Mouse (Mus musculus) adrenal gland, adult 2 months (tissue): ENCODE data around the gene Nrn1. TPM values are rescaled to one million over a fixed set of nuclear protein-coding genes. Genes with fewer than 3 reads are reported as not detected.

Experiments
- DNase-seq: peaks from one replicate; pipeline ENCODE4 v3.0.0; 2021
- long read RNA-seq: library from polyadenylated mRNA; stranded (forward); transcript quantifications from one replicate; pipeline ENCODE4 v2.0.0, GENCODE M21; 2021
- polyA plus RNA-seq: library from polyadenylated mRNA; depleted of rRNA; stranded (reverse); fragments of >200 nt; gene quantifications from 2 replicates; pipeline ENCODE4 v1.2.3, GENCODE M21; 2012; rRNA removed
- total RNA-seq, 2 experiments: library from RNA; stranded (reverse); gene quantifications; 2 replicates each; pipeline ENCODE4 v1.2.3; 2021

Gene Nrn1
- 1 to 10 TPM; 4.1 to 4.7 TPM for total RNA-seq
- 1.7 TPM in 2 replicates for polyA plus RNA-seq
- long read RNA-seq = 0 reads

GRCm38 (mm10) chr13:36734731-36735571, at the start of gene Nrn1:
TSS of gene Nrn1 (minus strand) at chr13:36735131.
- peak; percentile 29 for DNase-seq

- no peak for DNase-seq
Measured at GRCm38 (mm10) chr13:36779626-36780025, 44.7 kb upstream of the Nrn1 start.

GRCm38 (mm10) chr13:36766801-36767200, 31.9 kb upstream of the Nrn1 start:
- no peak for DNase-seq

GRCm38 (mm10) chr13:36751861-36752260, 16.9 kb upstream of the Nrn1 start:
- DNase-seq = no peak

GRCm38 (mm10) chr13:36750056-36750455, 15.1 kb upstream of the Nrn1 start:
- DNase-seq = no peak

- no peak for DNase-seq
Measured at GRCm38 (mm10) chr13:36736619-36736996, 1.7 kb upstream of the Nrn1 start.

- peak; percentile 49 for DNase-seq
Measured at GRCm38 (mm10) chr13:36735901-36736618, 1.1 kb upstream of the Nrn1 start.

- no peak for DNase-seq
Measured at GRCm38 (mm10) chr13:36733989-36734690, 791 bp downstream of the Nrn1 start.

- DNase-seq = no peak
Measured at GRCm38 (mm10) chr13:36733566-36733965, 1.4 kb downstream of the Nrn1 start.

GRCm38 (mm10) chr13:36732891-36733490, 1.9 kb downstream of the Nrn1 start:
- no peak for DNase-seq

- peak; percentile 20 for DNase-seq
Measured at GRCm38 (mm10) chr13:36731931-36732461, 2.9 kb downstream of the Nrn1 start.

GRCm38 (mm10) chr13:36731016-36731930, 3.7 kb downstream of the Nrn1 start:
- peak; percentile 37 for DNase-seq

- DNase-seq = no peak
Measured at GRCm38 (mm10) chr13:36730341-36730761, 4.6 kb downstream of the Nrn1 start.

GRCm38 (mm10) chr13:36729731-36730340, 5.1 kb downstream of the Nrn1 start:
- DNase-seq = no peak

- DNase-seq = no peak
Measured at GRCm38 (mm10) chr13:36728509-36728908, 6.4 kb downstream of the Nrn1 start.

GRCm38 (mm10) chr13:36727779-36728470, 7.0 kb downstream of the Nrn1 start:
- DNase-seq = no peak

GRCm38 (mm10) chr13:36726951-36727778, 7.8 kb downstream of the Nrn1 start:
- no peak for DNase-seq

- no peak for DNase-seq
Measured at GRCm38 (mm10) chr13:36726551-36726950, 8.4 kb downstream of the Nrn1 start.

- no peak for DNase-seq
Measured at GRCm38 (mm10) chr13:36725881-36726280, 9.1 kb downstream of the Nrn1 start.
